In the genomic region with DNA sequence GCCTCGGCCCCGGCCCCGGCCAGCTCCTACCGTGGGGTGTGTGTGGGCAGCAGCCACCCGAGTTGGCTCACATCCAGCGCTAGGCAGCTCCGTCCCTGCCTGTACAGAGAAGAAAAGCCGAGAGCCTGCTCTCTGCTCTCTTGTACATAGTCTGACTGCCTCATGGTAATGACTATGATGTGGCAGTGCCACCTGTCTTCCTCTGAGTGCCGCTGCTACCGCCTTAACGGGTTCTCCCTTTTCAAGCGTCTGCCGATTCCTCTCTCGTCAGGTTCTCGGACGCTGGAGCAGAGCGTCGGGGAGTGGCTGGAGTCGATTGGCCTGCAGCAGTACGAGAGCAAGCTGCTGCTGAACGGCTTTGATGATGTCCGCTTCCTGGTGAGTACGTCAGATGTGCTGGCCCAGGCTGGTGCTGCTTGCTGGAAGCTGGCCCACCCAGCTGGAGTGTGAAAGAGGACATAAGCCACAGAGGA, we compare ENCODE assay signal across 8 mouse cellular contexts. TPM values are rescaled to one million over a fixed set of nuclear protein-coding genes. Genes with fewer than 3 reads are reported as not detected.
DNase-seq lines count a peak whose midpoint lies in the region; ATAC-seq and TF ChIP-seq lines count a peak whose summit lies in the region.

No protein-coding gene starts in this region.

- no peaks in the 10 kb centered on the region for H3K27me3 ChIP-seq in heart, embryonic 14.5 days (ENCODE audit: control insufficient read depth, insufficient read depth, low read length)
- no peaks in the 10 kb centered on the region for H3K27me3 ChIP-seq in hindbrain, embryonic 11.5 days (ENCODE audit: control insufficient read depth, insufficient read depth, low read length)
- no peaks in the 10 kb centered on the region for H3K27me3 ChIP-seq in limb, embryonic 14.5 days (ENCODE audit: control insufficient read depth, insufficient read depth, low read length)

- peak overlapping the region; percentile 25; the same call in 1 of the 2 replicates for H3K4me2 ChIP-seq in heart, embryonic 14.5 days (ENCODE audit: low read length)
- peak overlapping the region; percentile 42 for H3K4me2 ChIP-seq in hindbrain, embryonic 11.5 days (replicated peaks; ENCODE audit: low read depth, low read length)
- H3K4me2 ChIP-seq in limb, embryonic 14.5 days (replicated peaks; ENCODE audit: low read depth, low read length, severe bottlenecking) = no peak overlapping the region

- no peak overlapping the region for H3K27ac ChIP-seq in heart, embryonic 14.5 days (replicated peaks in 1 of 2; ENCODE audit: control insufficient read depth in 1 of 2, insufficient read depth in 1 of 2, low read depth in 2 of 2, low read length in 2 of 2)
- peak overlapping the region; percentile 85; the same call in 1 of the 2 replicates for H3K27ac ChIP-seq in hindbrain, embryonic 11.5 days (ENCODE audit: low read depth, low read length)
- H3K27ac ChIP-seq in limb, embryonic 14.5 days (replicated peaks; ENCODE audit: low read depth, low read length) = no peak overlapping the region

- peak overlapping the region; percentile 41 for H3K9ac ChIP-seq in heart, embryonic 14.5 days (ENCODE audit: low read length)
- peak overlapping the region; percentile 61; the same call in 1 of the 2 replicates for H3K9ac ChIP-seq in hindbrain, embryonic 11.5 days (ENCODE audit: low read depth, low read length)
- 0 out of 2 replicates have a peak overlapping the region, but pooled peaks have one; percentile 7 for H3K9ac ChIP-seq in limb, embryonic 14.5 days (ENCODE audit: low read depth, low read length, severe bottlenecking)

- peaks cover 39% of the 10 kb centered on the region for H3K36me3 ChIP-seq in heart, embryonic 14.5 days (ENCODE audit: control insufficient read depth, insufficient read depth, low read length)
- H3K36me3 ChIP-seq in hindbrain, embryonic 11.5 days (ENCODE audit: control insufficient read depth, insufficient read depth, low read length) = no peaks in the 10 kb centered on the region
- peaks cover 41% of the 10 kb centered on the region for H3K36me3 ChIP-seq in limb, embryonic 14.5 days (ENCODE audit: control insufficient read depth, insufficient read depth, low read length)

- no peak for TF ChIP-seq POLR2A in limb, embryonic 14.5 days (IDR thresholded peaks at IDR 0.05; ENCODE audit: borderline replicate concordance, extremely low read depth, insufficient read depth, insufficient read length)

- 54% methylated on average over 23 of the region's 23 CpGs for WGBS in heart, embryonic 14.5 days
- WGBS in hindbrain, embryonic 11.5 days = 64% methylated on average over 23 of the region's 23 CpGs
- 42% methylated on average over 23 of the region's 23 CpGs for WGBS in limb, embryonic 14.5 days

- DNase-seq in heart, postnatal 14 days = no peak
- DNase-seq in cerebellum, postnatal 36 days = peak; percentile 49 to 55
- no peak for DNase-seq in hindbrain, embryonic 11.5 days (ENCODE audit: low spot score)
- no peak for DNase-seq in limb, embryonic 14.5 days (ENCODE audit: low spot score)
- DNase-seq in right cerebral cortex, adult 18-20 months = peak; percentile 69
- DNase-seq in adrenal gland, adult 2 months = no peak
- no peak for DNase-seq in adrenal gland, postnatal 4 days (ENCODE audit: low spot score in 2 of 2)

- no peak for ATAC-seq in heart, embryonic 14.5 days (ENCODE audit: insufficient number of reproducible peaks, insufficient read depth, low FRiP score, low read depth)
- ATAC-seq in hindbrain, embryonic 11.5 days (ENCODE audit: low FRiP score) = peak; percentile 51; the same call in 1 of the 2 replicates
- peak; percentile 46; the same call in 1 of the 2 replicates for ATAC-seq in limb, embryonic 14.5 days (ENCODE audit: low FRiP score, low read depth)

- intact Hi-C loops in heart, postnatal 14 days (cut with DNase I) = no loop called here

- H3K9me3 ChIP-seq in heart, embryonic 14.5 days (ENCODE audit: control insufficient read depth, low read length) = no peaks in the 10 kb centered on the region
- H3K9me3 ChIP-seq in hindbrain, embryonic 11.5 days (ENCODE audit: control insufficient read depth, low read length) = no peaks in the 10 kb centered on the region
- H3K9me3 ChIP-seq in limb, embryonic 14.5 days (ENCODE audit: control insufficient read depth, low read length) = no peaks in the 10 kb centered on the region

- peaks cover 3 to 11% of the 10 kb centered on the region in 2 experiments; a peak in 2 of 4 replicates for H3K4me1 ChIP-seq in heart, embryonic 14.5 days (ENCODE audit: control insufficient read depth in 2 of 2, insufficient read depth in 2 of 2, low read length in 2 of 2)
- H3K4me1 ChIP-seq in hindbrain, embryonic 11.5 days (replicated peaks; ENCODE audit: control insufficient read depth, insufficient read depth, low read length) = peaks cover 13% of the 10 kb centered on the region
- no peaks in the 10 kb centered on the region for H3K4me1 ChIP-seq in limb, embryonic 14.5 days (ENCODE audit: control insufficient read depth, insufficient read depth, low read length)

- H3K4me3 ChIP-seq in heart, embryonic 14.5 days (ENCODE audit: control insufficient read depth in 1 of 2, insufficient read depth in 1 of 2, low read depth in 1 of 2, low read length in 2 of 2) = no peak overlapping the region
- peak overlapping the region; percentile 17; the same call in 1 of the 2 replicates for H3K4me3 ChIP-seq in hindbrain, embryonic 11.5 days (ENCODE audit: low read depth, low read length)
- H3K4me3 ChIP-seq in limb, embryonic 14.5 days (replicated peaks; ENCODE audit: low read length) = no peak overlapping the region

RNA-seq across cellular contexts. Expression of gene Tcp11, which starts 38.1 kb away (rescaled TPM):
- 0.31 and 0.45 TPM in 2 replicates for polyA plus RNA-seq in heart, embryonic 14.5 days (2014; fragmentation: Nextera tagmentation; extraction: Ambion mirVana)
- not detected for total RNA-seq in heart, postnatal 14 days (2021)
- 0.99 and 1.3 TPM in 2 replicates for polyA plus RNA-seq in hindbrain, embryonic 11.5 days (2014; fragmentation: Nextera tagmentation; extraction: Ambion mirVana)
- polyA plus RNA-seq in limb, embryonic 14.5 days (2012; rRNA removed) = 2.8 and 3.6 TPM in 2 replicates
- 0.70 and 1.0 TPM in 2 replicates for polyA plus RNA-seq in limb, embryonic 14.5 days (2014; fragmentation: Nextera tagmentation; extraction: Ambion mirVana)
- total RNA-seq in adrenal gland, adult 2 months (2021) = under 1 TPM in 1 of 2 experiments, not detected in 1; 0.24 TPM
- polyA plus RNA-seq in adrenal gland, adult 2 months (2012; rRNA removed) = 0.08 TPM in 1 of 2 replicates, not detected in the other
- total RNA-seq in adrenal gland, postnatal 4 days (2021) = 1 to 10 TPM in 1 of 2 experiments, under 1 TPM in 1; 0.31 to 3.3 TPM

Comparison
In these comparisons a context has a peak if more than half of its experiments do, and no peak if none do; other contexts are left out.
1. H3K9ac ChIP-seq: peak in every context shown above with its lines; median percentile 61 in hindbrain, embryonic 11.5 days; 41 in heart, embryonic 14.5 days; 7 in limb, embryonic 14.5 days.
2. DNase-seq: peak in cerebellum, postnatal 36 days (2 of 2) and right cerebral cortex, adult 18-20 months (single experiment); none in heart, postnatal 14 days (0 of 2), hindbrain, embryonic 11.5 days (single experiment), limb, embryonic 14.5 days (single experiment), adrenal gland, adult 2 months (single experiment) and adrenal gland, postnatal 4 days (0 of 2).